Mouse (Mus musculus): Measurements from ENCODE around the gene Slc30a3. TPM values are rescaled to one million over a fixed set of nuclear protein-coding genes. Genes with fewer than 3 reads are reported as not detected.

The Slc30a3 gene
- polyA plus RNA-seq, 1 experiment from 2014 or later, result 0.25 TPM

DNA sequence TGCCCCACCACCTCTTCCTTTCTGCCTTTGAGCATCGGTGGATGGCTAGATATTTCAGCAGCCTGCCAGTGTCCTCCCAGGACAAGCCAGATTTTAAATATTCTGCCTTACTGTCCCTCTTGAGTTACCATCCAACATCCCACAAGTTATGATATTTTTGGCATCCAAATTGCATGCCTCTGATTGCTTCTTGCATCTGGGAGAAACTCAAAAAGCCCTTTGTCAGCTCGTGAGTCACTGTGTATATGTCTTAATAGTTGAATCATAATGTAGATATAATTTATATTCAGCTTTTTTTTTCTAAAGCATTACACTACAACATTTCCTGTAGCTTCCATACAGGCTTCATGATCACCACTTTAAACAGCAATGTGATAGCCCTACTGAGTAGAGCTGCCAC lies 20.9 kb downstream of the Slc30a3 start:
- WGBS, result 62% methylated on average over 2 of the region's 2 CpGs
- Histone ChIP-seq H3K9ac (no peak overlapping the region), H3K27me3 (peaks cover 63% of the 10 kb centered on the region), H3K9me3 (no peaks in the 10 kb centered on the region), H3K27ac (no peak overlapping the region), H3K36me3 (no peaks in the 10 kb centered on the region), H3K4me2 (no peak overlapping the region), H3K4me3 (no peak overlapping the region), H3K4me1 (peaks cover 5% of the 10 kb centered on the region; the same call in 1 of the 2 replicates)
- ATAC-seq (ENCODE audit: borderline replicate concordance, extremely low read depth, low FRiP score, low TSS enrichment), result no peak

DNA sequence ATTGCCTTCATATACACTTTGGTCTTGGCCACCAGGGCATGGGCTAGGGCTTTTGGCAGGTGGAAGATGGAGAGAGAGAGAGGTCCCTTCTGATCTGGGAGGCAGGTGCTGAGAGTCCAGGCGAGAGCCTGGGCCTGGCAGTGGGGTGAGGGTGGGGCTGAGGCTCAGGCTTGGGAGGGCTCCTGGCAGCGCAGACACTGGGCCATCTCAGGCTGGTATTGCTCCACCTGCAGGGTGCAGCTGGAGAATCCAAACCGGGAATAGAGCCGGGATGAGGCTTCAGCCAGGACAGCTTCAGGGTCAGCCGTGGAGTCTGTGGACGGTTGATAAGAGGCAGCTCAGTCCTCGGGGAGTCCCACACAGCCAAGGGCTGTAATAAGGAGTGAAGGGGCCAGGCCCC lies 21.4 kb downstream of the Slc30a3 start:
- Histone ChIP-seq H3K9ac (no peak overlapping the region), H3K4me2 (no peak overlapping the region), H3K9me3 (no peaks in the 10 kb centered on the region), H3K4me3 (no peak overlapping the region), H3K36me3 (no peaks in the 10 kb centered on the region), H3K27me3 (peaks cover 58% of the 10 kb centered on the region), H3K4me1 (peaks cover 5% of the 10 kb centered on the region; the same call in 1 of the 2 replicates), H3K27ac (no peak overlapping the region)
- ATAC-seq (ENCODE audit: borderline replicate concordance, extremely low read depth, low FRiP score, low TSS enrichment), result no peak
- 18% methylated on average over 7 of the region's 7 CpGs for WGBS

DNA sequence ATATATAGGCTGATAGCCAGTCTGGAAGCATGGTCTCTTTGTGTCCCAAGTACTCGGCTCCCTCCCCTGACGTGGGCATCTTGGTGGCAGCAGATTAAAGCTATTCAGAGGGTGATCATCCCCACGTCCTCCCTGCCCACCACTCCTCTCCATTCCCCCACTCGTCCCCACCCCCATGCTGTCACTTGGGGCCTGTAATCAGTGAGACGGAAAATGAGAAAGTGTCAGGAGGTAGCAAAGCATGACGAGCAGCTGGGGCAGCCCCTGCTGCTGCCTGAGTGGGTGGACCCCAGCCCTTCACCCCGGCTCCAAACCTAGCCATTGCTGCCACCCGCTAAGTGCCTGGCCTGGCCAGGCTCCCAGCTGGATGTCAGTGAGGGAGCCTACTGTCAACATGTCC lies 24.1 kb downstream of the Slc30a3 start:
- Histone ChIP-seq H3K4me1 (peaks cover 5% of the 10 kb centered on the region; the same call in 1 of the 2 replicates), H3K27ac (no peak overlapping the region), H3K4me2 (no peak overlapping the region), H3K9me3 (no peaks in the 10 kb centered on the region), H3K4me3 (no peak overlapping the region), H3K36me3 (no peaks in the 10 kb centered on the region), H3K27me3 (peaks cover 31% of the 10 kb centered on the region), H3K9ac (no peak overlapping the region)
- WGBS, result 16% methylated on average over 8 of the region's 8 CpGs
- no peak for ATAC-seq (ENCODE audit: borderline replicate concordance, extremely low read depth, low FRiP score, low TSS enrichment)

DNA sequence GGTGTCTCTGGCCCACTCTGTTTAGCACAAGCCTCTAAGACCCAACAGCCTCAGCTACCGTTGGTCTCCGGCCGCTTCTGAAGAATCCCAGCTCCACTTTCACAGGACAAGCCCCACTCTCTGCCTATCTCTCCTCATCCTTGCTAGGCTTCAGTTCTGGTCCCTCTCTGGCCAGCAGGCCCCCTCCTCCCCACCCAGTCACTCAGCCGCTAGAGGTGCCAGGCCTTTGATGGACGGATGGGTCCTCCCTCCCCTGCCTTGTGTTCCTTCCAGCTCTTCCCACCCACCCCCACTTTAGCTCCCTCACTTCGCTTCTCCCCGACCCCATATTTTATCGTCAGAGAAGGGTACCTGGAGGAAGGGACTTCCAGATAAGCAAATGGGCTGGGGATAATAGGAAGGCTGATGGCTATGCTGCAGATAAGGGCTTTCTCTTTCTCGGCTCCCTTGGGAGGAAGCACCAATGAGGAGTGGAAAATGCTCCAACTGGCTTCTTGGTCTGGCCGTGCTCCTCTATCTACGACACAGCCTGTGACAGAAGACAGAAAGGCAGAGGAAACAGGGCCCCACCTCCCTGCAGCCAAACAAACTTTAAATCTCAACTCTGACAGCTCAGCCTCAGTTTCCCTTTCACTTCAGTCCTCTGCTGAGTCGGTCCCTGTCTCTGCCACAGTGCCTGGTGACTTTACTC lies 25.0 kb downstream of the Slc30a3 start:
- H3K4me2 ChIP-seq, result no peak overlapping the region
- no peak overlapping the region for H3K9ac ChIP-seq
- peaks cover 5% of the 10 kb centered on the region; the same call in 1 of the 2 replicates for H3K4me1 ChIP-seq
- peak; percentile 16; the same call in 1 of the 2 replicates for ATAC-seq (ENCODE audit: borderline replicate concordance, extremely low read depth, low FRiP score, low TSS enrichment)
- no peak overlapping the region for H3K4me3 ChIP-seq
- H3K9me3 ChIP-seq, result no peaks in the 10 kb centered on the region
- 20% methylated on average over 12 of the region's 12 CpGs for WGBS
- peaks cover 23% of the 10 kb centered on the region; the same call in 1 of the 2 replicates for H3K27me3 ChIP-seq
- H3K27ac ChIP-seq, result no peak overlapping the region
- peaks cover 2% of the 10 kb centered on the region; the same call in 1 of the 2 replicates for H3K36me3 ChIP-seq

DNA sequence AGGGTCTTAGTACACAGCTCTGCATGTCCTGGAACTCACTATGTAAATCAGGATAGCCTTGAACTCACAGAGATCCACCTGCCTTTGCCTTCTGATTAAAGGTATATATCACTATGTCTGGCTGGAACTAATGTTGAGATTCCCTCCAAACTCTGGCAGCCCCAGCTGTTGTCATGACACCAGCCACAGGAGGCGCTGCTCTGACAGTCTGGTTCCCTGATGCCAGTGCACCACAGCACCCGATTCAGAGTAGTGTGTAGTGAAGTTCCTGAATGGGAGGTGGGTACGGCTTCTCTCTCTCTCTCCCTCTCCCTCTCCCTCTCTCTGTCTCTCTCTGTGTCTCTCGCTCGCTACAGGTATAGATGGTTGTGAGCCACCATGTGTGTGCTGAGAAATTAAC lies 25.7 kb downstream of the Slc30a3 start:
- Histone ChIP-seq H3K4me3 (no peak overlapping the region), H3K36me3 (peaks cover 7% of the 10 kb centered on the region), H3K4me2 (no peak overlapping the region), H3K27me3 (peaks cover 19% of the 10 kb centered on the region; the same call in 1 of the 2 replicates), H3K9me3 (no peaks in the 10 kb centered on the region), H3K27ac (no peak overlapping the region), H3K4me1 (peaks cover 5% of the 10 kb centered on the region; the same call in 1 of the 2 replicates), H3K9ac (no peak overlapping the region)
- WGBS, result 22% methylated on average over 5 of the region's 5 CpGs
- no peak for ATAC-seq (ENCODE audit: borderline replicate concordance, extremely low read depth, low FRiP score, low TSS enrichment)

DNA sequence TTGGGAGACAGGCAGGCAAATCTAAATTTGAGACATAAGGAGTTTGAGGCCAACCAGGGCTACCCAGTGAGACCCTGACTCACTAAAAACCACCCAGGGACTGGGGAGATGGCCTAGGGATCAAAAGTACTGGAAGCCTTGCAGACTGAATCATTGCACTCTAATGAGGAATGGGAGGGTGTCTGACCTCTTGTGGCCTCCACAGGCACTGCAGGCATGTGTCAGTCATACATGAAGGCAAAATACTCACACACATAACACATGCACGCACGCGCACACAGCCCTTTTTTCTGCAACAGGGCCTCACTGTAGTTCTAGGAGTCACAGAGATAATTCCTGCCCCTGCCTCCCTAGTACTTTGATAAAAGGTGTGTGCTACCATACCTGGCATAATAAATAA lies 26.7 kb downstream of the Slc30a3 start:
- ATAC-seq (ENCODE audit: borderline replicate concordance, extremely low read depth, low FRiP score, low TSS enrichment), result no peak
- peaks cover 17% of the 10 kb centered on the region; the same call in 1 of the 2 replicates for H3K27me3 ChIP-seq
- H3K4me3 ChIP-seq, result no peak overlapping the region
- peaks cover 5% of the 10 kb centered on the region; the same call in 1 of the 2 replicates for H3K4me1 ChIP-seq
- no peak overlapping the region for H3K27ac ChIP-seq
- no peaks in the 10 kb centered on the region for H3K9me3 ChIP-seq
- no peak overlapping the region for H3K4me2 ChIP-seq
- WGBS, result 86% methylated on average over 3 of the region's 3 CpGs
- no peak overlapping the region for H3K9ac ChIP-seq
- H3K36me3 ChIP-seq, result peaks cover 17% of the 10 kb centered on the region

DNA sequence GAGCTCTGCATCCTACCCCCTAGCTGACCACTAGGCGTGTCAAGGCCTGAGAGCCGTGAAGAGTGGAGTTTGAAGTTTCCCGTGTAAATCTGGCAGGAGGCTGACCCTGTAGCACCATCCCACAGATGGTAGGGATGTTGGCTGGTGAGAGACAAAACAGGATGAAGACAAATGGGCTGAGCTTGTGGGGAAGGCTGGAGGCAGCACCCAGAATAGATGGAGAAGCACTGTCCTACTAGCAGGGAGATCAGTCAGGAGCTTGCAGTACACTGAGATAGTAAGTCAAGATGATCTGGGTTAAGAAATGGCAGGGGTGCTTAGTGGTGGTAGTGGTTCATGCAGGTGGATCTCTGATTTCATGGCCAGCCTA lies 27.3 kb downstream of the Slc30a3 start:
- Histone ChIP-seq H3K27ac (no peak overlapping the region), H3K36me3 (peaks cover 23% of the 10 kb centered on the region), H3K4me3 (no peak overlapping the region), H3K27me3 (peaks cover 11% of the 10 kb centered on the region; the same call in 1 of the 2 replicates), H3K9me3 (no peaks in the 10 kb centered on the region), H3K4me1 (peaks cover 5% of the 10 kb centered on the region; the same call in 1 of the 2 replicates), H3K4me2 (no peak overlapping the region), H3K9ac (no peak overlapping the region)
- WGBS, result 60% methylated on average over 3 of the region's 3 CpGs
- ATAC-seq (ENCODE audit: borderline replicate concordance, extremely low read depth, low FRiP score, low TSS enrichment), result no peak

DNA sequence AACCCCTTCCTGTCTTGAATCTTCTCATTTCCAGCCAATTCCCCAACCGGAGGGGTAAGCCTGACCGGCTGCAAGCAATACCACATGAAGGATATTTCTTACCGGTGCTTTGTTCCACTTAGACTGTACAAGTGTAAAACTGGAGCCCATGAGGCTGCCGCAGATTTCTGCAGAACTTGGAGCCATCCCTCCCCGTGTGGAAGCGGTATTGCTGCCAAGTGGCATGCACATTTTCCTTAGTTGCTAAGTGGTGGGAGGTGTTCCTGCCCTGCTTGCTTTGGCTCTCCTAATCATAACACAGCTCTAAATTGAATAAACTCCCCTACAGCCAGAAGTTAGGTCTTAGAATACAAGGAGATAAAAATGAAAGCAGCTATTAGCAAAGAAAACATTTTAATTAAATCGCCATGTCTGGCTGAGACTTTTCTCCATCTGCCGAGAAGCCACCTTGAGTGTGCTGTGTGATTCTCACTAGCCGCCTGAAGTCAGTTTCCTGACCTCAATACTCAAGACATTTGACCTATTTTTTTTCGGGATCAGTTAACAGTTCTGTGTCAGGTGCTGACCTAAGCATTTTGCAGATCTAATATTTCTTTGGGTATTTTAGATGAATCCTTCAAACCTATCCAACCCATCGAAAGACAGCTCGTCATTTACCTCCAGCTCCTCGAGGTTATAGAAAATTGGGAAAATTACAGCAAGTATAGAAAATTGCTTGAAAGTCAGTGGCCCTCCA lies 27.8 kb downstream of the Slc30a3 start:
- WGBS, result 71% methylated on average over 13 of the region's 13 CpGs
- no peak for ATAC-seq (ENCODE audit: borderline replicate concordance, extremely low read depth, low FRiP score, low TSS enrichment)
- no peak overlapping the region for H3K27ac ChIP-seq

DNA sequence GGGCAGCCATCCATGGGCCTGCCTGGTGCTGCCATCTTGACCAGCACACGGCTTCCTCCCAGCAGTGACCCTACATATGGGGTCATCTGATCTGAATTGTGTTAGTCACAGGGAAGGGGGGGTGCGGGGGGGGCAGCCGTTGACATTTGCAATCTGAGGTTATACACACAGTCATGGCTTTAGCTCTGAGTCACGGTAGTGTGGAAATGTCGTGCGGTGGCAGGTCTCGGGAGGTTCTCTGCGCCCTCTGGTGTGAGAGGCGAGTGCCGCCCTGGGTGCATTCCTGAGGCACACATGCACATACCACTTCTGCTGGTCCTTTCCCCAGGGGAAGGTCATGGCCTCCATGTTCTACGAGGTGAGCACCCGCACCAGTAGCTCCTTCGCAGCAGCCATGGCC lies 31.7 kb downstream of the Slc30a3 start:
- Histone ChIP-seq H3K27ac (no peak overlapping the region), H3K4me3 (no peak overlapping the region), H3K27me3 (no peaks in the 10 kb centered on the region), H3K4me1 (no peaks in the 10 kb centered on the region), H3K36me3 (peaks cover 67% of the 10 kb centered on the region), H3K9me3 (no peaks in the 10 kb centered on the region), H3K4me2 (no peak overlapping the region), H3K9ac (no peak overlapping the region)
- WGBS, result 76% methylated on average over 13 of the region's 13 CpGs
- no peak for ATAC-seq (ENCODE audit: borderline replicate concordance, extremely low read depth, low FRiP score, low TSS enrichment)

More for the DNA sequence above, 27.8 kb downstream of the Slc30a3 start:
- H3K27me3 ChIP-seq, result peaks cover 11% of the 10 kb centered on the region; the same call in 1 of the 2 replicates
- no peaks in the 10 kb centered on the region for H3K9me3 ChIP-seq
- no peak overlapping the region for H3K9ac ChIP-seq
- no peak overlapping the region for H3K4me2 ChIP-seq
- peaks cover 28% of the 10 kb centered on the region for H3K36me3 ChIP-seq
- H3K4me1 ChIP-seq, result peaks cover 5% of the 10 kb centered on the region; the same call in 1 of the 2 replicates
- H3K4me3 ChIP-seq, result no peak overlapping the region

DNA sequence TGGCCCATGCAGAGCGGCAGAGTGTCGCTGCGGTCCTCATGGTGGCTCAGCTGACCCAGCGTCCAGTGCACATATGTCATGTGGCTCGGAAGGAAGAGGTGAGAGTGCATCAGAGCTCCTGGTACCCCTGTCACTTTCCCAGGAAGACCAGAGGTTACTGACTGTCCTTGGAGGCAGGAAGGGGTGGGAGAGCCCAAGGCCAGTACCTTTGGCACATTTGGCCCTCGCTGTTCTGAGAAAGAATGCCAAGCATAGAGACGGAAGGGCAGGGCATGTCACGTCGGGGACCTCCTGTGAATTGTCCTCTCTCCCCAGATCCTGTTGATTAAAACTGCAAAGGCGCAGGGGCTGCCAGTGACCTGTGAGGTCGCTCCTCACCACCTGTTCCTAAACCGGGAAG lies 34.9 kb downstream of the Slc30a3 start:
- Histone ChIP-seq H3K9ac (no peak overlapping the region), H3K27me3 (no peaks in the 10 kb centered on the region), H3K9me3 (no peaks in the 10 kb centered on the region), H3K36me3 (peaks cover 94% of the 10 kb centered on the region), H3K4me1 (no peaks in the 10 kb centered on the region), H3K27ac (no peak overlapping the region), H3K4me3 (no peak overlapping the region), H3K4me2 (no peak overlapping the region)
- ATAC-seq (ENCODE audit: borderline replicate concordance, extremely low read depth, low FRiP score, low TSS enrichment), result no peak
- 87% methylated on average over 12 of the region's 12 CpGs for WGBS

DNA sequence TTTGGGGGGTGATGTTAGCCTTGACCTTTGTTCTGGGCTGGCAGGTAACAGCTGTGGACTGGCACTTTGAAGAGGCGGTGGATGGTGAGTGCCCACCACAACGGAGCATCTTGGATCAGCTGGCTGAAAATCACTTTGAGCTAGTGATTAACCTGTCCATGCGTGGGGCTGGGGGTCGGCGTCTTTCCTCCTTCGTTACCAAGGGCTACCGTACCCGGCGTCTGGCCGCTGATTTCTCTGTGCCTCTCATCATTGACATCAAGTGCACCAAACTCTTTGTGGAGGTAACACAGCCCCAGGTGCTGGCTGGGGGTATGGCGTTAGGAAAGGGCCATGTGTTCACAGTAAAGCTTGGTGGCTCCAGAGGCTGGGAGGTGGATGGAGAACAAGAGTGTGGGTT lies 36.2 kb downstream of the Slc30a3 start:
- no peak overlapping the region for H3K4me2 ChIP-seq
- no peaks in the 10 kb centered on the region for H3K9me3 ChIP-seq
- no peak for ATAC-seq (ENCODE audit: borderline replicate concordance, extremely low read depth, low FRiP score, low TSS enrichment)
- no peaks in the 10 kb centered on the region for H3K4me1 ChIP-seq
- WGBS, result 92% methylated on average over 11 of the region's 11 CpGs
- no peak overlapping the region for H3K4me3 ChIP-seq
- H3K36me3 ChIP-seq, result peaks cover 97% of the 10 kb centered on the region
- H3K9ac ChIP-seq, result no peak overlapping the region
- H3K27ac ChIP-seq, result no peak overlapping the region
- H3K27me3 ChIP-seq, result no peaks in the 10 kb centered on the region

DNA sequence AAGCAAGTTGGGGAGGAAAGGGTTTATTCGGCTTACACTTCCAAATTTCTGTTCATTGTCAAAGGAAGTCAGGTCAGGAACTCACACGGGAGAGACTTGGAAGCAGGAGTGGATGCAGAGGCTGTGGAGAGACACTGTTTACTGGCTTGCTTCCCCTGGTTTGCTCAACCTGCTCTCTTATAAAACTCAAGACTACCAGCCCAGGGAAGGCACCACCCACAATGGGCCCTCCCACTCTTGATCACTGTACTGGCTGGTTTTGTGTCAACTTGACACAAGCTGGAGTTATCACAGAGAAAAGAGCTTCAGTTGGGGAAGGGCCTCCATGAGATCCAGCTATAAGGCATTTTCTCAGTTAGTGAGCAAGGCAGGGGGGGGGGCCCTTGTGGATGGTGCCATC lies 37.0 kb downstream of the Slc30a3 start:
- Histone ChIP-seq H3K36me3 (peaks cover 97% of the 10 kb centered on the region), H3K4me1 (no peaks in the 10 kb centered on the region), H3K9ac (no peak overlapping the region), H3K9me3 (no peaks in the 10 kb centered on the region), H3K27ac (no peak overlapping the region), H3K27me3 (no peaks in the 10 kb centered on the region), H3K4me3 (no peak overlapping the region), H3K4me2 (no peak overlapping the region)
- ATAC-seq (ENCODE audit: borderline replicate concordance, extremely low read depth, low FRiP score, low TSS enrichment), result no peak
- WGBS, result 78% methylated on average over 2 of the region's 2 CpGs
